In genomic region chr12:103100088-103100487, GRCm38 (mm10) we compare ENCODE assay signal across 10 mouse cellular contexts.
DNase-seq lines count a peak whose midpoint lies in the region; ATAC-seq and TF ChIP-seq lines count a peak whose summit lies in the region.
"Had no signal": no experiment of that assay in that cellular context is flagged by ENCODE, and none has a peak within 500 bp of the region (broad histone marks: within the 10 kb centered on the region; RNA-seq: fewer than 3 reads in every experiment).

No protein-coding gene starts in this region.

- peak; percentile 19 for TF ChIP-seq CTCF in heart, adult 2 months (IDR thresholded peaks at IDR 0.05)
- TF ChIP-seq CTCF in lung, postnatal 0 days (IDR thresholded peaks at IDR 0.05): peak; percentile 20; the same call in 1 of the 2 replicates

- TF ChIP-seq EP300 in heart, adult 2 months (IDR thresholded peaks at IDR 0.05; ENCODE audit: insufficient read depth, low read depth, low read length): no peak
- no peak for TF ChIP-seq EP300 in lung, postnatal 0 days (IDR thresholded peaks at IDR 0.05)

- WGBS in heart, adult 2 months: 62% methylated on average over 5 of the region's 5 CpGs
- WGBS in lung, postnatal 0 days: 62% methylated on average over 5 of the region's 5 CpGs
- WGBS in embryonic facial prominence, embryonic 10.5 days: 68% methylated on average over 5 of the region's 5 CpGs

- H3K79me2 ChIP-seq in heart, adult 2 months (replicated peaks; ENCODE audit: control insufficient read depth, insufficient read depth, low read length): no peaks in the 10 kb centered on the region

- H3K27me3 ChIP-seq in heart, adult 2 months (ENCODE audit: control insufficient read depth, insufficient read depth, low read length): 0 out of 2 replicates have a peak, but pooled peaks cover 2% of the 10 kb centered on the region
- no peaks in the 10 kb centered on the region for H3K27me3 ChIP-seq in lung, postnatal 0 days (replicated peaks; ENCODE audit: insufficient read depth, low read length)
- no peaks in the 10 kb centered on the region for H3K27me3 ChIP-seq in embryonic facial prominence, embryonic 10.5 days (replicated peaks; ENCODE audit: low read depth, poor library complexity, severe bottlenecking)
- H3K27me3 ChIP-seq: liver, embryonic 12.5 days had no signal

- no peak overlapping the region for H3K9ac ChIP-seq in heart, adult 2 months (ENCODE audit: low read depth, low read length)
- no peak overlapping the region for H3K9ac ChIP-seq in lung, postnatal 0 days (replicated peaks; ENCODE audit: low read depth)
- H3K9ac ChIP-seq: liver, embryonic 12.5 days had no signal

- no peak for DNase-seq in heart, adult 2 months
- DNase-seq in heart, postnatal 36 days: no peak
- no peak for DNase-seq in lung, postnatal 0 days (ENCODE audit: low spot score)
- no peak for DNase-seq in lung, postnatal 14 days
- peak; percentile 10 for DNase-seq in ES-CJ7 (ENCODE audit: low read depth, low spot score)
- DNase-seq in embryonic facial prominence, embryonic 10.5 days (ENCODE audit: low spot score): peak; percentile 18
- no peak for DNase-seq in frontal cortex, postnatal 36 days (ENCODE audit: low spot score in 2 of 2)
- DNase-seq: gastrocnemius, postnatal 25 days; thymus, adult 18-20 months had no signal

- no peaks in the 10 kb centered on the region for H3K36me3 ChIP-seq in heart, adult 2 months (ENCODE audit: control insufficient read depth, insufficient read depth, low read length)
- H3K36me3 ChIP-seq in lung, postnatal 0 days (ENCODE audit: insufficient read depth, low read length): no peaks in the 10 kb centered on the region
- no peaks in the 10 kb centered on the region for H3K36me3 ChIP-seq in embryonic facial prominence, embryonic 10.5 days (replicated peaks)
- H3K36me3 ChIP-seq: liver, embryonic 12.5 days had no signal

- intact Hi-C loops in heart, adult 2 months (cut with DNase I): no loop called here
- intact Hi-C loops in heart, postnatal 36 days (cut with DNase I): no loop called here

- no peak overlapping the region for H3K27ac ChIP-seq in heart, adult 2 months
- no peak overlapping the region for H3K27ac ChIP-seq in lung, postnatal 0 days (ENCODE audit: low read length)
- no peak overlapping the region for H3K27ac ChIP-seq in embryonic facial prominence, embryonic 10.5 days (replicated peaks)
- H3K27ac ChIP-seq: liver, embryonic 12.5 days had no signal

- no peaks in the 10 kb centered on the region for H3K4me1 ChIP-seq in heart, adult 2 months (ENCODE audit: control insufficient read depth, insufficient read depth, low read length)
- H3K4me1 ChIP-seq in lung, postnatal 0 days (ENCODE audit: insufficient read depth, low read depth, low read length): no peaks in the 10 kb centered on the region
- H3K4me1 ChIP-seq in embryonic facial prominence, embryonic 10.5 days: peaks cover 7% of the 10 kb centered on the region; the same call in 1 of the 2 replicates
- H3K4me1 ChIP-seq: liver, embryonic 12.5 days had no signal

- H3K4me2 ChIP-seq in lung, postnatal 0 days (replicated peaks; ENCODE audit: low read depth, low read length): no peak overlapping the region
- H3K4me2 ChIP-seq: liver, embryonic 12.5 days had no signal

- no peaks in the 10 kb centered on the region for H3K9me3 ChIP-seq in lung, postnatal 0 days (ENCODE audit: low read length)
- H3K9me3 ChIP-seq in embryonic facial prominence, embryonic 10.5 days: no peaks in the 10 kb centered on the region
- H3K9me3 ChIP-seq: liver, embryonic 12.5 days had no signal

- no peak overlapping the region for H3K4me3 ChIP-seq in heart, adult 2 months
- no peak overlapping the region for H3K4me3 ChIP-seq in lung, postnatal 0 days (ENCODE audit: low read depth, low read length)
- H3K4me3 ChIP-seq in embryonic facial prominence, embryonic 10.5 days: no peak overlapping the region
- H3K4me3 ChIP-seq: liver, embryonic 12.5 days had no signal

- TF ChIP-seq POLR2A in heart, adult 2 months (IDR thresholded peaks at IDR 0.05; ENCODE audit: insufficient read depth, low read depth, low read length): no peak

- no peak for ATAC-seq in lung, postnatal 0 days
- ATAC-seq: liver, embryonic 12.5 days had no signal

Comparison
In these comparisons a context has a peak if more than half of its experiments do, and no peak if none do; other contexts are left out.
1. DNase-seq: peak in ES-CJ7 (single experiment) and embryonic facial prominence, embryonic 10.5 days (single experiment); none in heart, adult 2 months (0 of 2), heart, postnatal 36 days (0 of 2), lung, postnatal 0 days (single experiment), lung, postnatal 14 days (single experiment) and frontal cortex, postnatal 36 days (0 of 2).